Mouse (Mus musculus): ENCODE measurements at regions not wholly inside any gene's neighbourhood (a gene's known extent, or its start where the extent isn't known, plus 50 kb on each side); places are given as distances from the start of the nearest gene placed in this dataset.

DNA sequence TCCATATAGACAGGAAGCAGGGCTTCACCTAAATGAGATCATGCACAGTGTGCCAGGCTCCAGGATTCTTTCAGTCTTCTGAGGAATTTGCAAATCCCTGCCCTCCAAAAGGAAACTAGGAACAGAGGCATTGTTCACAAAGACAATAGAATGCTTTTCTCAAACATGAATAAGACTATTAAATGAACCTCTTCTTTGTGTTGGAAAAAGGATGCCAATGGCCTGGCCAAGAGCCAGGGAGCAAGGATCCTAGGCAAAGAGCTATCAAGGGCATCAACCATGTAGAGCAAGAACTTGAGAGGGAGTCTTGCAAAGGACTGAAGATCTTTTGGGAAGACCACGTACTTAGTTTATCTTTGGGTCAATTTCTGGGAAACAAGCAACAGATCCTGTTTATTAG is 415.4 kb downstream of the Mtx2 start:
- no peak for DNase-seq

DNA sequence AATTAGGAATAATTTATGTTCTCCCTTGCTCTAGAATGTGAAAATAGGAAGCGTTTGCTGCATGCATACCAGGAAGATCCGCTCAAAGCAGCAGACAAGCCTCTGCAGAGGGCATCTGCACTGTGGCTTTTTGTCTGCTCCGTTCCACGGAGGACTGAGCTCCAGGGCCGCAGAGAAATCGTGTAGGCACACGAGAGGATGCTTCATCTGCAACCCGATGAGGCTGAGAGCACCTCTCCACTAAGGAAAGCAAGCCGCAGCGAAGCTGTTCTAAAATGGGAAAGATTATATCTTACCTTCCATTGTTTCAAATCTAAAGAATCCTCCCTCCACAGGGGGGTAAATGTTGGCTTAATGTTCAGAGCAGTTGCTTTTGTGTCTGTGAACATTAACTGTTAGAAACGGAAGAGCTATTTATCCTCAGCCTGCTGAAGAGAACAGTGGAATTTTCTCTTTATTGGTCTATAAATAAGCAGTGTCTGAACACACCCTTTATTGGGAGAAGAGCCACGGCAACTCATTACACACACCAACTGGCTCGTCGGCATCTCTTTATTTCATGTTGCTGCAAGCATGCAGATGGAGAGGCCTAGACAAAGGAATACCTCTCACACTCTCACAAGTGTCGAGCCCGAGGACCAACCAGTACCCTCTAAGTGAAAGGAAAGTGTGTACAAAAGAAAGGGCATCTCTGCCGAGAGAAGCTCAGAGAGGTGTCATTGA is 414.6 kb upstream of the Hnrnpa3 start:
- DNase-seq: no peak

DNA sequence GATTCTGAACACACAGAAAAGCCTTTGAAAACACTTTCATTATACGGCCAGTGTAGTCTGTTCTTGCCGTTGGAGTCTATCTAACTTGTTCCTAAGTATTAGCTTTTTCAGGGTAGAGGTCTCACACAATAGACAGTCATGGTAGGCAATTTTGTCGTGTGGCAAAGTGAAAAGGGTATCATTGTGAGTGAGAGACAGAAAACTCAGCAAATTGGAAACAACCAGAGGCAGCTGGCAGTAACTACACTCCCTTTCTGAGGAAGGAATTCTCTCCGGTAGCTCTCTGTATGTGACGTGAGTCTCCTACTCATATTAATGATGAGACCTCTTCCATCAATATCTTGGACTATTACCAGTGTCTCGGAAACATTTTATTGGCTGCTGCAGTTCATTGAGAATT is 413.8 kb upstream of the Hnrnpa3 start:
- no peak for DNase-seq

DNA sequence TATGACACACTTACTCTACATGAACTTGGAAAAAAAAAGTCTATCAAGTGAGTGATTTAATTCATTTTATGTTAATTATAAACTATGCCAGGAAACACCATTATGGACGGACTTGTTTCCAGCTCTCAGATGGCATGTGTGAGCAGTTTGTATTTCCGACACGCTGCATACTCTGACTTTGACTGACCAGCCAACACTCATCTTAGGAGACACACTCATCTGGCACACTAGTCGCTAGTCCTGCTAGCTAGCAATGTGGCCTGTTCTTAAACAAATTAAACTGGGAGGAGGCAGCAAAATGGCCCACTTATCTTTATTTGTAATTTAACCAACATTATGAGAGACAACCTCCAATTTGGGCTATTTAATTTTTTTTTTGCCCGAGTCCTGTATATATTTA is 413.4 kb upstream of the Hnrnpa3 start:
- DNase-seq: no peak

DNA sequence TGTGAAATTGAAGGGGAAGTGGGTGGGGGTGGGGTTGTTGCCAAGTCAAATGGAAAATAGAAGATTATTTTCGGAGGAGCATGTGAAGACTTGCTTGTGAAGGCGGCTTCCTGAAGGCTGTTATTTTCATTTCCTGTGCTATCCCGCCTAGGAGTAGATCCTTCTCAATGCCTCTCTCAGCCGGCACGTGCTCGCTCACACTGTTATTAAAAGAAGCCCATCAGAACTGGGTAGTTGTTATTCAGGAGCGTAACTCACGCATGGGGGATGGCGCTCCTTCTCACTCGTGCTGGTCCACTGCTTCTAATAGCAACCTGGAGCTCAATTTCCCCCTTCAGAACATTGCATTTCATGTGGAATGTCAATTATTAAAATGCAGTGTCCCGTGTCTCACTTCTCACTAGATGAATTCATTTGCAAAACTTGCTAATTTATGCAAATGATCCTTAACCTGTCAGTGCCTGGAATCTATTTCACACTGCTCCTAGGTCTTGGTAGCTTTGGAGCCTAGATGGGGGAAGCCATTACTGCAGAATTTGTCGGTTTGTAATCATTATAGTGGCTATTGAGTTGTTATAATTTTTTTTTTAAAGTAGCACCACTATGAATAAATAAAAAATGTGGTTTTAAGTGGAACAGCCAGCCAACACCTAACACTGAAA is 412.8 kb upstream of the Hnrnpa3 start:
- no peak for DNase-seq

DNA sequence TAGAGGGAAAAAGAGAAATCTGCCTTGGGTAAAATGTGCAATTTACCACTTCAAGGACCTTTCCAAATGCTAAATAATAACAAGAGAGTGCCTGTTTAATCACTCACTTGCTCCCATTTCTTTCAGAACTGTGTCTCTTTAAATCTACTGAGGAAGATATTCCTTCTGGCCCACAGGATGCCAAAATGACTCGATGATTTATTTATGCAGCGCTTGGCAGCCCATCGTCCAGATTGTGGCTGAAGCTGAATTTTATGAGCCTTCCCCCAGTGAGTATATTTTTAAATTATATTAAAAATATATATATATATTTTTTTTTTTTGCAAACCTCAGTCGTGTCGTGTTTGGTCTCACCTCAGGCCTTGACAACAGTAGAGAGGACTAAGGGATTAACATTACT is 410.8 kb upstream of the Hnrnpa3 start:
- no peak for DNase-seq

DNA sequence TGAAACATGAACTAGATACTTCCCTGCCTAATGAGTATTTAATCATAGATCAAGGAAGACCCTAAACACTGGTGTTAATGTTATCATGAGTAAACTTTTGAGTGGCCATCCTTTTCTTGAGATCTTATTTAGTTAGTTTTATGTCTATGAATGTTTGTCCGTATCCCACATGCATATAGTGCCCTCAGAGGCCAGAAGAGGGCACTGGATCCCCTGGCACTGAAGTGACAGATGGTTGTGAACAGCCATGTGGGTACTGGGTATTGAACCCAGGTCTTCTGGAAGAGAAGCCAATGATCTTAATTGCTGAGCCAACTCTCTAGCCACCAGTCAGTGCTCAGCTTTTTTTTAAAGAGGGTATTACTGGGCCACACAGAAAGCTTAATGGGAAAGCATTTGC is 408.6 kb upstream of the Hnrnpa3 start:
- DNase-seq: no peak

DNA sequence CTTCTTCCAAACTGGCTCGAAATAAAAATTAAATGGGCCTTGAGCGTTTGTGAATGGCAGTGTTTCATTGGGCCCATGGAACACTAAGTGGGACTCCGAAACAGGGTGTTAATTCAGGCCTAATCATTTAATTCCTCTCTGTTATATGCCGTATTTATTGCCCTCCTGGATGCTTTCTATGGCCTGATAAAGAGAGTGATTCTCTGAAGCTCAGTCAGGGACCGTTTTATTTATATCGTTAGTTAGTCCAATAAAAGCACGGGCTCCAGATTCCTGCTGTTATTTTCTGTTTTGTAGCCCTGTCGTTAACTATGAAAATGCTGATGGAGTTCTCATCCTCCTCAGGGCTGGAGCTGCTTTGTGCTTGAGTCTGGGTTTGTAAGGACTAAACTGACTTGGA is 406.2 kb upstream of the Hnrnpa3 start:
- DNase-seq: no peak

DNA sequence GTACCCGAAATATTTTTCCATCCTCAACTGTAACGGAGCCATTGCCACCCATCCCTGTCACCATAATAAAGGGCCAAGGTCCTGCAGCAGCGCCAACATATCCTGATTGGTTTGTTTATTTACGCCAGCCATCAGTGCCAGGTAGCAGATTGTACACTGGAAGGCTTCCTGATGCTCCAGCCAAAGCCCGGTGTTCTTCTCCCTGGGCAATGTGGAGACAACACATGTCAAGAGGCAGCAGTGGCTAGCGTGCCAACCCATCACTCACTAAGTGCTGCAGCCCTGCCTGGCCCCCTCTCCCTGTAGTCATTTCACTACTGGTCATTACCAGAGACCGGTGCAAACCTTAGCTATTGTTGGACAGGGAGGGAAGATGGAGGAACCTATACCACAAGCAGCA is 393.8 kb upstream of the Hnrnpa3 start:
- DNase-seq: no peak

DNA sequence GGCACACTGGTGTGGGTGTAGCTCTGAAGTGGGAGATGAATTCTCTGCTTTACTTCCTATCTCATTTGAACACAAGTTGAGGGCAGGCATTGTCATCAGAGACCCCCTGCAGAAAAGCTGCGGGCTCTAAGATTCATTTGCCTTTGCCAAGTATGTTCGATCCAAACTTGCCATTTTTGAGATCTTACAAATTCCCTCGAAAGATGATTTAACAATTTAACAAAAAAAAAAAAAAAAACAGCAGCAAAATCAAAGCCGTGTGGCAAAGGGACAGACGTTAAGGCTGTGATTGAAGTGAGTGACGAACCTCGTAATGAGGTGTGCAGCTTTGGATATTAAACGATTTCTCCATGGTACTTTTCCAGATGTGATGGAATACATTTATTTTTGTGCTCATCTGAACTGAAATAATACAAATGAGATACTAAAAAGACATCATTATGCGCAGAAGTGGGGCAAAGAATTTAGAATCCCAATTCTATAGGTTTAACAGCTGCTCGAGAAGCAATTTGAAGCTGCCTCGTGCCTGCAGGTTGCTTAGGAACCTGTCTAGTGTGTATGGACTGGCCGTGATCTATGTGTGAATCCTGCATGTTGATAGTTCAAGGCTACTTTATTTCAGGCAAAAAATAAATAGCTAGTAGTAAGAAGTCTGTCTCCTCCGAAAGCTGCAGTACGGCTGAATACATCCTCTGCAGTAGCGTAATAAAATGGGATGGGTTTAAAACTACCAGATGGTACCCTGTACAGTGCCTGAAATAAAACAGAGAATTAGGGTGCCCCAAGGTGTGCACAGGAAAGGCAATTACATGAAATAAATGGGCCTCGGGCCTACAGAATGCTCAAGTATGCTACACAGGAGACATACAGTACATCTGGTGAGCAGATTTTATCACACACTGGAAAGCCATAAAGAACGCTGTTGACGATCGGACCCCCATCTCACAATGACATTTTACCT is 393.0 kb upstream of the Hnrnpa3 start:
- DNase-seq: no peak

DNA sequence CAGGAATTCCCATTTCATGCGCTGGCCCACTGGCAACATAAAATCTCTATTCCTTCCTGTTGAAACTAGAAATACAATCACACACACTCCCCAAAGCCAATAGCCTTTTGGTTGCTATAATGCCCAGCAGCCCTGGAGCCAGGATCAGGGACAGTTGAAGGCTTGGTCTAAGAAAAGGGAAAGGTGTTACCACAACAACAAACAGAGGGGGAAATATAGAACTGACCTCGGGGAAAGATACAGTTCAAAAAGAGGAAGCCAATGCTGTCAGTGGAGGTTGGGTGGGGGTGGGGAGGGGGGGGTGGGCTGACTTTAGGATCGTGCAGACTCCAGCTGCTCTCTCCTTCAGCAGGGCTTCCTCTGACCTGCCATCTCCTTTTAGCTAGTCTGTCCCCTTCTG is 391.1 kb upstream of the Hnrnpa3 start:
- DNase-seq: no peak

DNA sequence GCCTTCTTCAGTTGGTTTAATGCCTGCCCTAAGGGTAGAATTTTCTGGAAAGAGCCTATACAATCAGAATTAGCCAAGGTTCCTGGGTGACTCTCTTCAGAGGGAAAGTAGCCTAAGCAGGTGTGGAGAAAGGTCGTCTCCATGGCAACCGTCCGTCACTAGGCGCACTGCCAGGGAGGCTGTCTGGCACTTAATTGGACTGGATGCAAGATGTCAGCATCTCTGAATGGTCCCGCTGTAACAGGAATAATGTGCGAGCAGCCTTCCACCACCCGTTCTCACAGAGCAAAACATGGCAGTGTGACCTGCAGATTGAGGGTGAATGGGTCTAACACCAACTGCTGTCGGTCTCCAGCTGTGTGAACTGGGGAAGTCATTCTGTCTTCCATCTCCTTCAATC is 389.6 kb upstream of the Hnrnpa3 start:
- no peak for DNase-seq

DNA sequence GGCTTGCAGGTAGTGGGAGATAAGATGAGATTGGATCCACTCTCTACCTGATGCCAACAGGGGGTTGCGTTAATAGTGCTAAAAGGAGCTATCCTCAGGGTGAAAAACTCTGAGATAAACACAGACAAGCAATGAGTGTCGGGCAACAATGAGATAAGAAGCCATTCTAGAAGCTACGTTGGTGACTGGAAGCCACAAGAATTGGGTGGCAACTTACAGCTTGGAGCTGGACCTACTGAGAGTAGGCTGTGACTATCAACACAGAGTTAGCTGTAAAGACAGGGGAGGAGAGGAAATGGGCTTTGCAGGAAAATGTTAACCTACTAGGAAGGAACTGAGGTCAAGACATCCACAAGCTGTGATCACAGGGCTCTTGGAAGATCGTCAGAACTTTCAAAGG is 388.9 kb upstream of the Hnrnpa3 start:
- DNase-seq: no peak

DNA sequence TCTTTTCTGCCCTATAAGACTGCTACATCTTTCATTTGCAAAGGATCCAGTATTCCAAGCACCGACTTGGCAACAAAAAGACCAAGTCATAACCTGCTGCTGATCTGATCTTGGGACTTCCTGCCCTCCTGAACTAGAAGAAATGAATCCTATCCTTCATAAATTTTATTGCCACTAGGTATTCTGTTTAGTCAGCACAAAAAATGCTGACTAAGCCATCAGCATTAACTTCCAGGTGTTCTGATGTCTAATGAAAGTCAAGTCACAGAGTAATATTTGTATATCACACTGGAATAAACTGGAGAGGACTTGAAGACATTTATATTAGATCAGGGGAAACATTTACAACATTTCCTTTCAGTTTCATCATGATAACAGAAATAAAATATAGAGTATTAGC is 371.2 kb upstream of the Hnrnpa3 start:
- DNase-seq: no peak

DNA sequence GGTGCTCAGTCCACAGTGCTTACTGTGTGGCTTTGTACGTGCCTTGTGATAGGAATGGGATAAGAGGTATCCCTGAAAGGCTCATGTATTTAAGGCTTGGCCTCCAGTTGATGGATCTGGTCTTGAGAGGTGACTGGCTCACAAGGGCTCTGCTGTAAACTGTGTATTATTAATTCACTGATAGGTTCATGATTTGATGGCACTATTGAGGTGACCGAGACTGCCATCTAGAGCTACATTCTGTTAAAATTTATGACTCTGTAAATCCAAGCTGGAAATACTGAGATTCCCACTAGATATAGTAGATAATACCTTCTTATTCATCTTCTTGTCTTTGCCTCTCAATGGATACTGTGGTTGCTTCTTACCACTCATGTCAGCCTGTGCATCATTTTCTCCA is 367.4 kb upstream of the Hnrnpa3 start:
- DNase-seq: no peak

DNA sequence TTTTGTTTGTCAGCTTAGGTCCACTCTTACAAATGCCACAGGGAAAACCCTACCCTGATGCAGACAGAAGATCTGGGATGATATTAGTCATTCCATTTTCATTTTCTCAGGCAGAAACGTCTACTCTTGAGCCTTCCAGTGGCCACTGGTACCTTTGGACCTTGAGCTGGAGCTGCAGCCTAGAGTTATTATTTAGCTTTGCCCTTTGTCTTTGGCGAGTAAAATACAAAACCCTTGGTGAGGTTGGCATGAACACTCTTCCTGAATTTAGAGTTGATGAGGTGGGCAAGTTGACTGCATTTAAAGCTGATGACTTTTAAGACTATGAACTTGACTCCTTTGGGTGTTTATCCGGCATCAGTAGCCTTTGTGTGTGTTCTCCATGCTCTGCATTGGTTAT is 352.2 kb upstream of the Hnrnpa3 start:
- DNase-seq: no peak

DNA sequence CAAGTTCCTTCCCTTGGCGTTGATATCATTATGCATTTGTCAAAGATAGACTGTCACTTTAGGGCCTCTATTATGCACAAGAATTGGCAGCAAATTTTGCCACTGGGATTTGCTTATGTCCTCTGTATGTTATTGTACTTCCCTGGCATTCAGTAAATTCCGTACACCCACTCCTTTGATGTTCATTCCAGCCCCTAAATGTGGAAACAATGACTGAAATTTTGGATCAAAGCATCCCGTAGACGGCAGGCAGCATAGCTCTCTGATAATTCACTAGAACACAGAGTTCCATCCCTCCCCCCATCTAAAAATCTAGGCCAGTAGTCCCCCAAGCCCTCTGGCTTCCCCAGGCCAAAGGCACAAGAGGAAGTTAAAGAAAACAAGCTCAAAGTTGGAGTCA is 347.9 kb upstream of the Hnrnpa3 start:
- no peak for DNase-seq

DNA sequence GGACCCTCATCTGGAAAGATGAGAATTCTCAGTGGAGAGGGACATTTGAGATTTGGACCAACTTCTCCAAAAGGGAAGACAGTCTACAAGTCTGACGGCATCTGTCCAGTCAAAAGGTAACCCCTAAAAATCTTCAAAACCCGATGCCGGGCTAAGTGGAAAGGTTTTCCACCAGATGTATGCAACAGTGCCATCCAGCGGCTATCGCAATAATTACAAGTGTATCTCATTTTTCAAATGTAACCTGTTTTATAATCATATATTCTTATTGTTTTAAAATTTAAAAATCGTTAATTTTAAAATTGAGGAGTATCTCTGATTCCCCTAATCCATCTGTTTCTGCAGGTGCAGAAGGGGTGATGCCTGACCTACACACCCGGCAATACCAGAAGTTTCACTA is 346.8 kb upstream of the Hnrnpa3 start:
- peak; percentile 53 for DNase-seq

DNA sequence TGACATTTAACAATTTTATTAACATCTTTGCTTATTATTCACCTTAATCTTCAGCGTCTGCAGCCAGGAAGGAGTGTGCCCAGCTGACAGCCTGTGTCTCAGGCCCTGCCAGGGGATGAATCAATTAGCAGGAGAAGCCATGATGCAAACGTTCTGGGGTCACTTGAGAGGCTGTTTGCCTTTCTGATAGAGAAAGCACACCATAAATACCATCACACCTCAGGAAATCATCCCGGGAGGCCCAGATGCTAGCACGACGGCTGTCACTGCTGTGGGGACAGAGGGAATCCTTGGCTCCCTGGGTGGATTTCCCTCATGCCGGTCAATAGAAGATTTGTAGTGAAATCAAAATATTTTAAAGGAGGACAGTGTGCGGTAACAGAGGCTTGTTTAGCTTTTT is 343.7 kb upstream of the Hnrnpa3 start:
- DNase-seq: no peak

DNA sequence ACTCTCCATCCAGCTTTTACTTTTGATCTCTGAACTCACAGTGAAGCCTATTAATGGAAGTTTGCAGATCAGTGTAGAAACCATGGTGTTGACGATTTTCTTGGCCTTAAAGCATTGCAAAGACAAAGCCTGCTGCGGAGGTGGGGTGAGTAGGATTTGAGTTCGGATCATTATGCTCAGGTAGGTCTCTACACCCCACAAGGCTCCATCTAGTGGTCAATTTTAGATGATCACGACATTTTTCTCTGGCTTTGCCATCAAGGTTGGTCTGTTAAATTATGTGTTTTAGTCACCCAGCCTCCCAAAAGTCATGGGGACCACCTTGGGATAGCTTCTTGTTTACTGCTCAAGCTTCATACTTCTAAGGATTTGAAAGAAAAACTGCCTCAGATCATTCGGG is 340.9 kb upstream of the Hnrnpa3 start:
- no peak for DNase-seq

DNA sequence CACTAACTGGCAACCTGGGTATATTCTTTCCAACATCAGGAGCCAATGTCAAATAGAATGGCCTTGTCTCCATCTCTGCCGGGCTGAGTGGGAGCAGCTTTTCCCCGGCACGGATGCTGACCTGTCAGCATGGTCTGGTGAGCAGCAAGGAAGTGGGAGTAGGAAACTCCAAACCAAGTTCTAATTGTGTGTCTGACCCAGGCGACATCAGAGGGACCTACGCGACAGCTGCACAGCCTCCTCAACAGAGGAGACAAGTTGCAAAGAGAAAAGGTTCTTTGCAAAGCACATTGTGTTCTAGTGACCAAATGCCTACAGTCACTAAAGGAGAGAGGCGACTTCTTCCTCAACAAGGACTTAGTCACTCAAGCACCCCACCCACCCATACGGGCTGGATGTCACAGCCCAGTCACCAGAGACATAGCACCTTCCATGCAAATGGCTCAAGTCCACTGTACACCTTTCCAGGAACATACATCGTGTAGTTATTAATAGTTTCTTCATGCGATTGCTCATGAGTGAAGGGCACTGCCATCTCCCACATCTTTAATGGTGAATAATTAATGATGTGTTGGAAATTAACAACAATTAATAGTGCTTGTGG is 334.8 kb upstream of the Hnrnpa3 start:
- no peak for DNase-seq

DNA sequence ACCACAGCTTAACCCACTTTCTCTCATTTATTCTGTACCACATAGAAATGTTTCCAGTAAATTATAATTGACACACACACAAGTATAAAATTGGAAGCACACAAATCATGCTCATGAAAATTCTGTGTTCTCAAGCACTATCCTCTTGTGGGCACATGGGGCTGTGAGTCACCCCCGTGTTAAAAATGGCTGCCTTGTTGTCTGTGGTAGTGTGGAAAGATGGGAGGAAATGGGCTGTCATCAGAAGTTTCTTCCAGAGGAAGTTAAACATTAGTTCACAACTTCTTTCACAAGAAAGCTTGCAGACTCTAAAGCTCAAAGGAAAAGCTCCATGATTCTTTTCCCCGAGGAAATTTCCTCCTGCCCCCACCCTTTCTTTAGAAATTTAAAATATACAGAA is 329.5 kb upstream of the Hnrnpa3 start:
- DNase-seq: no peak

DNA sequence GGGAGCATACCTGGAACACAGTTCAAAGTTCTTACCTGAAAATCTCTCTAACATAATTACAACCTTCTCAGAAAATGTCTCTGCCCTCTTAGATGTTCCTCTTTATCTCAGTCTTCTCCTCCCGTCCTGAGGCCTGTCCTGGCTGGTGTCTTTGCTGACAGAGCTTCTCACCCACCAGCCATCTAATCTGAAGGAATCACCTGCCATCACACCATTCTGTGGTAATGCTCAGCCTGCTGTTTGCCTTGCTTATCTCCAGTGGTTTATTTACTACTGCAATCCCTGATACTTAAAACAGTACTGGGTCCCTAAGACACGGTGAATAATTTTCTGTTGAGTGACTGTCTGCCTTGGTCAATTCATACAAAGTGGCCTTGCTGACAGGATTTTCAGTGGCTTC is 317.8 kb upstream of the Hnrnpa3 start:
- no peak for DNase-seq
